Mouse (Mus musculus) layer of hippocampus, adult 11-12 months (tissue): Measurements from ENCODE around the gene Disp2.

ENCODE experiments used
- DNase-seq: peaks from one replicate; pipeline ENCODE4 v3.0.0; 2022; ENCODE audit warnings: low spot score

Disp2 gene

DNA sequence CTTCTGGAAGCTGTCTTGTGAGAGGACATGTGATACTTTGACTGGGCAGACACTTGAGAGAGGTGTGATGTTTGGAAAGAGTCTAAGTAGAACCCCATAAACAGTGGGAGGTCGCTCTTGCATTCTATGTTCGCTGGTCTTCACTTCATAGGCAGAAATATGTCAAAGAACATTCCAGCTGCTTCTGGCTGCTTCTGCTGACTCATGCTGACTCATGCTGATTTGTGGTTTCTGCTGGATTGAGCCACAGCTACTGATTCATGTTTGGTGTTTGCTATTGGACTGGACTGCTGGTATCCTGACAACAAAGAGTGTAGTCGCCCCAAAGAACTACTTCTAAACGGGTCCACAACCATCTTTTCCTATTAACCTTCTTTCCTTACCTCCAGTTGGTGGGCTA, 62.3 kb downstream of the Disp2 start:
- DNase-seq, result no peak

DNA sequence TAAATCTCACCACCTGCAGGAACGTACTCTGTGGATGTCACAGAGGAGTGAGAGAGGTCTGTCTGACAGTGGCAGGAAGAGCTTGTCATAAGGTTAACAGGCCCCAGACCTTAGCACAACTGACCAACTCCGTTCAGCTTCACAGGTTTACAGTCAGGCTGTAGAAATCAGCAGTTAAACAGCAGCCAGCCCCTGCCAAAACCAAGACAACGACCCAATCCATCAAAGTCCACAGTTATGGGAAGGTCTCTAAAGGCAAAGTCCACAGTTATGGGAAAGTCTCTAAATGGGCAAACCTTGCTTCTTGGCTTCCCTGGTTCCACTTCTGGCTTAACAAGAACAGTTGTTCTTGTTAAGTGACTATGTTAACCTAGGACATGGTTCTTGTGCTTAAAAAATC, 64.9 kb downstream of the Disp2 start:
- no peak for DNase-seq

DNA sequence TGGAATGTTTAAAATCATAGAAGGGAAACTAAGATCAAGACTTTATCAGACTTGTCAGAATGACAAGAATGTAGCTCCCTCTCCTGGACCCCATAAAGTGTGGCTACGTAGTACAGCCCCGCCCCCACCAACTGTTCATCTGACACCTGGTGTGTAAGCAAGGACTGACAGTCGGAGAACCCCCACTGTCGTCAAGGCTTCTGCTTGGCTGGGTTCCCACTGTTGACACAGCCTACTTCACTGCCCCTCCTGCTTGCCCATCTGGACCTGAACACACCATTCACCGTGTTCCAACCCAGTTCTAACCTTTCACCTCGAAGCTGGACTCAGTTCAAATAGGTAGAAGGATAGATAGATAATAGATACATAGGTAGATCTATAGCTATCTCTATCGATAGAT, 66.7 kb downstream of the Disp2 start:
- DNase-seq, result no peak

DNA sequence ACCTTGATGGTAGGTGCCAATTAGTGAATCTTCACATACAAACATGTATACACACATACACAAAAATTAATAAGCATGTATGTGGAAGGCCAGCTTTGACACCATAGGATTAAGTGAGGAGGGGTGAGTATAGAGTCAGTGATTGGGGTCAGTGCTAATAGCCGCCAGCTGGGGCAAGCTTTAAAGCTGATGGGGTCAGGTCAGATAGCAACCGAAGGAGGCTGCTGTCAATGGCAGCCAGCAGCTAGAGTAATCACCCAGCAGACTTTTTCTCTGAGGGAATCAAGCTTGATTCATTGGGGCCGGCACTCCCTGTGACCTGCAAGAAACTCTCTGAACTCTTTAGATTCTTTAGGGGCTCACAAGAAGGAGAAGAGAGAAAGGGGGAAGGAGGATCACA, 72.2 kb downstream of the Disp2 start:
- no peak for DNase-seq
